Comparison of ENCODE assay signal across 18 mouse cellular contexts in the genomic region with DNA sequence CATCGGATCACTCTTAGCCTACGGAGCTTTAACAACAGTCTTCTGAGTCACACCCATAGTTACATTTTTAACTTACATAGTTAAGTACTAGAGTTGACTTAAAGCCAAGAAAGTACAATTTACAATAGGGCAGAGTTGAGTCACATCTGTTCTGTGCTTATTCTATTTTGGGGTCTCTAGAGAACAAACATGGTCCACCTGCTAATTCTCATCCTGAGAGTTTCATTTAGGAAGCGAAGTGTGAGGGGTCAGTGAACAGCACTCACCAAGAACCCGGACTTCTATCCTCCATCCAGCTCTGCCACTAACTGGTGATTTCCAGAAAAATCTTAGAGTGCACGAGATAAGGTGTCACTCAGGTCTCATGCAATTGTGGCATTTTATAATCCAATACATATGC. TPM values are rescaled to one million over a fixed set of nuclear protein-coding genes. Genes with fewer than 3 reads are reported as not detected.
DNase-seq lines count a peak whose midpoint lies in the region; ATAC-seq and TF ChIP-seq lines count a peak whose summit lies in the region.
"Had no signal": no experiment of that assay in that cellular context is flagged by ENCODE, and none has a peak within 500 bp of the region (broad histone marks: within the 10 kb centered on the region; RNA-seq: fewer than 3 reads in every experiment).

No protein-coding gene starts in this region.

- no peak for TF ChIP-seq POLR2A in CH12.LX (IDR thresholded peaks at IDR 0.05; ENCODE audit: low read depth, low read length)

- peaks cover 95% of the 10 kb centered on the region for H3K79me2 ChIP-seq in CH12.LX (replicated peaks; ENCODE audit: control insufficient read depth, extremely low read depth, insufficient read depth, poor library complexity, severe bottlenecking)

- dilution Hi-C loops in CH12.LX (cut with MboI; ENCODE audit: extremely low pct_ligation_motif_present, extremely low pct_unique_long_range_greater_than_20kb, low sequenced_read_pairs), result no loop called here

- WGBS in forebrain, embryonic 16.5 days, result 94% methylated on average over 5 of the region's 5 CpGs

- no peak for TF ChIP-seq CTCF in CH12.LX (conservative IDR thresholded peaks at IDR 0.05 in 1 of 2, IDR thresholded peaks at IDR 0.05 in 1 of 2; ENCODE audit: low read depth in 2 of 2, low read length in 2 of 2)

- H3K9ac ChIP-seq in CH12.LX (ENCODE audit: insufficient read depth, low read depth), result peak overlapping the region; percentile 88
- H3K9ac ChIP-seq in forebrain, embryonic 16.5 days (replicated peaks; ENCODE audit: low read depth, low read length), result no peak overlapping the region

- H3K4me1 ChIP-seq in CH12.LX (ENCODE audit: control insufficient read depth in 1 of 2, insufficient read depth in 2 of 2), result peaks cover 0 to 33% of the 10 kb centered on the region in 2 experiments; a peak in 2 of 4 replicates
- peaks cover 7% of the 10 kb centered on the region for H3K4me1 ChIP-seq in forebrain, embryonic 16.5 days (replicated peaks; ENCODE audit: control insufficient read depth, insufficient read depth, low read length)

- no peaks in the 10 kb centered on the region for H3K27me3 ChIP-seq in CH12.LX (replicated peaks)
- H3K27me3 ChIP-seq in forebrain, embryonic 16.5 days (replicated peaks; ENCODE audit: control insufficient read depth, insufficient read depth, low read length), result peaks cover 9% of the 10 kb centered on the region; the same call in 1 of the 2 replicates
- H3K27me3 ChIP-seq: Patski had no signal

- H3K4me2 ChIP-seq in CH12.LX (ENCODE audit: insufficient read depth, low read depth, poor library complexity, severe bottlenecking), result peak overlapping the region; percentile 98
- H3K4me2 ChIP-seq in forebrain, embryonic 16.5 days (ENCODE audit: low read length), result no peak overlapping the region

- H3K36me3 ChIP-seq in CH12.LX (replicated peaks in 1 of 2; ENCODE audit: control insufficient read depth in 1 of 2, insufficient read depth in 1 of 2, low read length in 1 of 2), result peaks cover 37 to 53% of the 10 kb centered on the region in 2 experiments
- H3K36me3 ChIP-seq in forebrain, embryonic 16.5 days (ENCODE audit: control insufficient read depth, insufficient read depth), result no peaks in the 10 kb centered on the region
- H3K36me3 ChIP-seq: G1E had no signal

- ATAC-seq in forebrain, embryonic 16.5 days, result no peak
- ATAC-seq: activated CD4-positive, CD25-positive, alpha-beta regulatory T cell, adult 4 months; CD4-positive, CD25-positive, alpha-beta regulatory T cell, adult 4 months; Patski had no signal

- no peak overlapping the region for H3K27ac ChIP-seq in CH12.LX (ENCODE audit: insufficient read depth, low read depth)
- H3K27ac ChIP-seq in forebrain, embryonic 16.5 days (ENCODE audit: low read length), result no peak overlapping the region

- in situ Hi-C loops in CH12.LX (cut with MboI; ENCODE audit: low pct_ligation_motif_present, low pct_unique_long_range_greater_than_20kb, low sequenced_read_pairs), result no loop called here

- peak; percentile 88 for TF ChIP-seq EP300 in CH12.LX (IDR thresholded peaks at IDR 0.05; ENCODE audit: low read length)

- no peak; the same call in none of the 2 replicates for TF ChIP-seq RAD21 in CH12.LX (IDR thresholded peaks at IDR 0.05; ENCODE audit: low read depth, low read length)

- H3K9me3 ChIP-seq in CH12.LX (replicated peaks; ENCODE audit: low read length), result no peaks in the 10 kb centered on the region
- H3K9me3 ChIP-seq in forebrain, embryonic 16.5 days (ENCODE audit: control insufficient read depth, low read length), result no peaks in the 10 kb centered on the region

- DNase-seq in CH12.LX (ENCODE audit: extremely low read depth), result no peak
- DNase-seq: adrenal gland, adult 2 months; adrenal gland, adult 8-10 months; adrenal gland, postnatal 10 days; adrenal gland, postnatal 14 days; adrenal gland, postnatal 25 days; adrenal gland, postnatal 36 days; B cell, adult 2 months; cerebellum, adult 11 months; cerebellum, adult 11-12 months; cerebellum, adult 18-20 months; cerebellum, adult 2 months; cerebellum, adult 8-10 months had no signal

- peak overlapping the region; percentile 44 to 93 (median 70) for H3K4me3 ChIP-seq in CH12.LX (replicated peaks in 1 of 3; ENCODE audit: low read depth in 2 of 3, low read length in 2 of 3, poor library complexity in 1 of 3)
- H3K4me3 ChIP-seq in forebrain, embryonic 16.5 days (replicated peaks; ENCODE audit: low read length), result no peak overlapping the region

TF ChIP-seq in CH12.LX, 34 proteins besides CTCF, POLR2A, EP300 and RAD21:
- TF ChIP-seq SIN3A (IDR thresholded peaks at IDR 0.05; ENCODE audit: low read length), result peak; percentile 94
- TF ChIP-seq POLR2AphosphoS2 (IDR thresholded peaks at IDR 0.05; ENCODE audit: low read depth, low read length), result no peak
- no peak for TF ChIP-seq MAFK (IDR thresholded peaks at IDR 0.05; ENCODE audit: insufficient replicate concordance, low read length)
- 0 out of 2 replicates have a peak, but pooled peaks have one; percentile 19 for TF ChIP-seq CHD2 (IDR thresholded peaks at IDR 0.05; ENCODE audit: low read length)
- TF ChIP-seq PAX5 (IDR thresholded peaks at IDR 0.05; ENCODE audit: low read length), result no peak
- no peak for TF ChIP-seq TBP (conservative IDR thresholded peaks at IDR 0.05; ENCODE audit: low read depth, low read length)
- no peak for TF ChIP-seq ZNF384 (IDR thresholded peaks at IDR 0.05; ENCODE audit: low read depth, low read length)
- peak; percentile 83 for TF ChIP-seq JUND (conservative IDR thresholded peaks at IDR 0.05; ENCODE audit: low read depth, low read length)
- no peak for TF ChIP-seq MAZ (IDR thresholded peaks at IDR 0.05; ENCODE audit: low read depth, low read length)
- peak; percentile 69; the same call in 1 of the 2 replicates for TF ChIP-seq JUN (IDR thresholded peaks at IDR 0.05; ENCODE audit: insufficient read depth, low read depth, low read length)
- TF ChIP-seq CHD1 (IDR thresholded peaks at IDR 0.05; ENCODE audit: low read depth, low read length), result peak; percentile 89
- no peak for TF ChIP-seq KAT2A (IDR thresholded peaks at IDR 0.05; ENCODE audit: insufficient replicate concordance, low read length)
- peak; percentile 47; the same call in 1 of the 2 replicates for TF ChIP-seq MAX (IDR thresholded peaks at IDR 0.05; ENCODE audit: low read length)
- peak; percentile 75 for TF ChIP-seq ETS1 (conservative IDR thresholded peaks at IDR 0.05; ENCODE audit: low read depth, low read length)
- peak; percentile 93 for TF ChIP-seq MEF2A (IDR thresholded peaks at IDR 0.05; ENCODE audit: borderline replicate concordance, low read depth, low read length)
- TF ChIP-seq NRF1 (IDR thresholded peaks at IDR 0.05; ENCODE audit: low read depth, low read length), result no peak
- no peak for TF ChIP-seq UBTF (IDR thresholded peaks at IDR 0.05; ENCODE audit: low read depth, low read length)
- TF ChIP-seq NELFE (IDR thresholded peaks at IDR 0.05; ENCODE audit: low read depth, low read length), result no peak
- TF ChIP-seq IRF4 (IDR thresholded peaks at IDR 0.05; ENCODE audit: low read depth, low read length), result peak; percentile 90
- peak; percentile 26; the same call in 1 of the 2 replicates for TF ChIP-seq MYC (IDR thresholded peaks at IDR 0.05; ENCODE audit: low read depth, low read length)
- TF ChIP-seq ZKSCAN1 (IDR thresholded peaks at IDR 0.05; ENCODE audit: borderline replicate concordance, low read depth, low read length), result no peak
- peak; percentile 84 for TF ChIP-seq RCOR1 (conservative IDR thresholded peaks at IDR 0.05; ENCODE audit: low read depth, low read length)
- TF ChIP-seq SMC3 (IDR thresholded peaks at IDR 0.05; ENCODE audit: low read depth, low read length), result no peak
- TF ChIP-seq E2F4 (IDR thresholded peaks at IDR 0.05; ENCODE audit: insufficient replicate concordance, low read depth, low read length), result no peak
- TF ChIP-seq ZMIZ1 (IDR thresholded peaks at IDR 0.05; ENCODE audit: low read depth, low read length), result no peak
- TF ChIP-seq BHLHE40 (IDR thresholded peaks at IDR 0.05; ENCODE audit: low read depth, low read length), result peak; percentile 82
- TF ChIP-seq MXI1 (IDR thresholded peaks at IDR 0.05; ENCODE audit: low read depth, low read length), result peak; percentile 74; the same call in 1 of the 2 replicates
- no peak for TF ChIP-seq ELF1 (IDR thresholded peaks at IDR 0.05; ENCODE audit: low read depth, low read length)
- peak; percentile 81 for TF ChIP-seq TCF12 (IDR thresholded peaks at IDR 0.05; ENCODE audit: low read depth, low read length)
TF ChIP-seq in CH12.LX: peak in this region for 14.

RNA-seq across cellular contexts. Expression of gene Man1a, which starts 7.0 kb away (rescaled TPM):
- total RNA-seq in CH12.LX (2012; rRNA removed) (187 and 191 TPM in 2 replicates), CH12.LX (2014; rRNA removed) (211 and 215 TPM in 2 replicates)
- polyA plus RNA-seq in CH12.LX (2012; ENCODE audit: insufficient read length, low read depth), result 104 and 112 TPM in 2 replicates
- 3.2 and 3.8 TPM in 2 replicates for polyA plus RNA-seq in forebrain, embryonic 16.5 days (2015; fragmentation: Nextera tagmentation; extraction: Ambion mirVana)

Comparison
In these comparisons a context has a peak if more than half of its experiments do, and no peak if none do; other contexts are left out.
1. RNA of gene Man1a, which starts 7.0 kb away (polyA plus RNA-seq): 104 to 112 TPM in CH12.LX; 3.2 to 3.8 TPM in forebrain, embryonic 16.5 days; every median in the first group is over 10 times any median in the second.